Comparison of ENCODE assay signal across 9 mouse cellular contexts in genomic region chr9:85090297-85090696, GRCm38 (mm10).
DNase-seq lines count a peak whose midpoint lies in the region; ATAC-seq lines count a peak whose summit lies in the region.
"Had no signal": no experiment of that assay in that cellular context is flagged by ENCODE, and none has a peak within 500 bp of the region (broad histone marks: within the 10 kb centered on the region; RNA-seq: fewer than 3 reads in every experiment).

No protein-coding gene starts in this region.

- intact Hi-C loops in heart, postnatal 14 days (cut with DNase I), result no loop called here

- H3K4me2 ChIP-seq in forebrain, embryonic 13.5 days, result no peak overlapping the region

- H3K9me3 ChIP-seq in forebrain, embryonic 13.5 days (replicated peaks), result no peaks in the 10 kb centered on the region
- H3K9me3 ChIP-seq in midbrain, embryonic 10.5 days (replicated peaks), result no peaks in the 10 kb centered on the region

- no peak overlapping the region for H3K27ac ChIP-seq in forebrain, embryonic 13.5 days
- H3K27ac ChIP-seq in midbrain, embryonic 10.5 days (replicated peaks), result no peak overlapping the region

- no peaks in the 10 kb centered on the region for H3K36me3 ChIP-seq in forebrain, embryonic 13.5 days (ENCODE audit: poor library complexity, severe bottlenecking)
- no peaks in the 10 kb centered on the region for H3K36me3 ChIP-seq in midbrain, embryonic 10.5 days

- H3K27me3 ChIP-seq in forebrain, embryonic 13.5 days, result no peaks in the 10 kb centered on the region
- no peaks in the 10 kb centered on the region for H3K27me3 ChIP-seq in midbrain, embryonic 10.5 days (ENCODE audit: low read depth, poor library complexity, severe bottlenecking)

- WGBS in forebrain, embryonic 13.5 days, result 89% methylated on average over 10 of the region's 10 CpGs
- 87% methylated on average over 10 of the region's 10 CpGs for WGBS in midbrain, embryonic 10.5 days

- no peak for ATAC-seq in forebrain, embryonic 13.5 days
- ATAC-seq: hindbrain, embryonic 16.5 days had no signal

- DNase-seq in layer of hippocampus, adult 11-12 months (ENCODE audit: low spot score), result peak; percentile 11
- no peak for DNase-seq in layer of hippocampus, postnatal 10 days (ENCODE audit: low spot score in 2 of 2)
- DNase-seq in frontal cortex, adult 2 months (ENCODE audit: extremely low spot score in 1 of 2, low spot score in 1 of 2), result peak; percentile 33 to 66
- DNase-seq in heart, postnatal 14 days, result peak; percentile 10 to 35
- DNase-seq in right cerebral cortex, adult 2 months (ENCODE audit: low spot score in 2 of 2), result peak; percentile 57 to 60
- DNase-seq in midbrain, embryonic 10.5 days (ENCODE audit: low spot score), result no peak
- no peak for DNase-seq in adrenal gland, postnatal 25 days

- no peak overlapping the region for H3K4me3 ChIP-seq in forebrain, embryonic 13.5 days
- no peak overlapping the region for H3K4me3 ChIP-seq in midbrain, embryonic 10.5 days

- H3K9ac ChIP-seq in forebrain, embryonic 13.5 days, result no peak overlapping the region

- H3K4me1 ChIP-seq in forebrain, embryonic 13.5 days, result no peaks in the 10 kb centered on the region
- H3K4me1 ChIP-seq in midbrain, embryonic 10.5 days, result no peaks in the 10 kb centered on the region

Comparison
In these comparisons a context has a peak if more than half of its experiments do, and no peak if none do; other contexts are left out.
1. DNase-seq: peak in layer of hippocampus, adult 11-12 months (single experiment), frontal cortex, adult 2 months (2 of 2), heart, postnatal 14 days (2 of 2) and right cerebral cortex, adult 2 months (2 of 2); none in layer of hippocampus, postnatal 10 days (0 of 2), midbrain, embryonic 10.5 days (single experiment) and adrenal gland, postnatal 25 days (single experiment).